Mouse (Mus musculus) right cerebral cortex, postnatal 25 days (tissue): ENCODE data around the gene Mtnr1a.
"Not testable (repeated sequence)": the region's sequence is repeated elsewhere in the genome, so short reads cannot be mapped to it uniquely, and the experiment has no call there.

Source experiments
- DNase-seq: peaks from one replicate; pipeline ENCODE4 v3.0.0; 2022

The Mtnr1a gene

GRCm38 (mm10) chr8:45068759-45069386, at the start of gene Mtnr1a:
Gene Mtnr1a, plus strand, starts transcription at chr8:45069137.
- peak; percentile 83 for DNase-seq

DNA sequence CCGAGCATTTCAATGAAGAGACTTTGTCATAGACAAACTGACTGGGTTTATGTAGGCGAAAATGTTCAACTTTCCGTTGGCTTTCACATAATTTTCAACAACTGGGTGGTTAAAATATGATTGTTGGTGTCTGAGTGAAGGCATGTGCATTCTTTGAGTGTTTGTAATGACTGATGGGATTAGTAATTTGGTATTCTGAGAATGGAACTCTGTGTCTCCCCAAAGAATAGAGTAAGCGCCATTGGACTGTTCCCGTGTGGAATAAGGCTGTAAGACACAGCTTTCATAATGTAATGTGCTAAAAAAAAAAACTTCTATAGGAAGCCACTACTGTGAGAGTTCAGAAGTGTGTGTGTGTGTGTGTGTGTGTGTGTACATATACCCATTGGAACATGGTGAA, 49.7 kb upstream of the Mtnr1a start:
- DNase-seq: no peak

- no peak for DNase-seq
Observed at GRCm38 (mm10) chr8:45021171-45021570, 47.8 kb upstream of the Mtnr1a start.

DNA sequence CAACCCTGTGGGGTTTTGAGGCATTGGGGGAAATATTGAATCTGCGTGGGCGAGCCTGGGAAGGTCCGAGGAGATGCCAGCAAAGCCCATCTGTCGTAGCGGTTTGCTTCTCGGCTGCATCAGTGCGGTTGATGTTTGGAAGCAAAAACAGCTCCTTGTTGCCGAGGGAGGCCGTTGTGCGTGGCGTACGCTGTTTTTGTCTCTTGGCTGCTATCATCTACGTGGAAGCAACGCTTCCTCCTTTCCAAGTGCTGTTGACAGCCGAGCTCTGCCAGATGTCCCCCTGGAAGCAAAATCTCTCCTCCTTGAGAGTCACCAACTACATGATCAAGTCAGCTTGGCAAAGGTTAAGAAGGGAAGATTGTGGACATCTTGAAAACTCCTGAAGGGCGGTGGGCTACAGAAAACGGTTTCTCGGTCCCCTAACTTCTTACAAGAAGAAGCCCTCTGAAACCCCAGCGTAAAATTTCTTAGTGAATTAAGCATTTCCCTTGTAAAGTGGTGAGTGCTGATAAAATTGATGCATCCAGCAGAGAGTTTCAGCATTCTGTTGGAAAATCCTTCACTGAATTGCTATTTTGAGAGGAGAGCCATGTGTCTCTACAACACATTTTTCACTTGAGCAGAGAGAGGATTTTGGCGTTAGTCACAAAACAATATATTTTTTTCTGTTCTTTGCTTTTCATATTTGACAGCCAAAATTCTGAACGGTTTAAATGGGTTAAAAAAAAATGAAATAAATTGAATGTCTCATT, 46.8 kb upstream of the Mtnr1a start:
- peak; percentile 70 for DNase-seq

DNA sequence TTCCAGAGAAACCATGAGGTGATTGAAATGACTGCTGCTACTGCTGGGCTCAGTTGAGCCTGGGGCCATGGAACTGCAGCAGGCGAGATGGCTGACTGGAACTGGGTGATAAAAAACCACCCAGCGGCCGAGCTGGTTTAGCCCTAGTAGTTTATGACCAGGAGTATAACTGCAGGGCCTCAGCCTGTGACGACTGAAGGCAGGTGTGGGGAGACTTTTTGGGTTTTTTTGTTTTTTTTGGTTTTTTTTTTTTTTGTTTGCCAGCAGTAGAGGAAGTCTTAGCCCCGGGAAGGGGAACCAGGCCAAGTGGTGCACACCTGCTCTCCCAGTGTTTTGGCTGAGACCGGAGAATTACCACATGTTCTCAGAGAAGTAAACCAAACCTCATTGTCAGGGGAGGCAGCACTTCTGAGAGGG, 40.8 kb upstream of the Mtnr1a start:
- DNase-seq: no peak

GRCm38 (mm10) chr8:45038350-45038749, 30.6 kb upstream of the Mtnr1a start:
- DNase-seq: no peak

DNA sequence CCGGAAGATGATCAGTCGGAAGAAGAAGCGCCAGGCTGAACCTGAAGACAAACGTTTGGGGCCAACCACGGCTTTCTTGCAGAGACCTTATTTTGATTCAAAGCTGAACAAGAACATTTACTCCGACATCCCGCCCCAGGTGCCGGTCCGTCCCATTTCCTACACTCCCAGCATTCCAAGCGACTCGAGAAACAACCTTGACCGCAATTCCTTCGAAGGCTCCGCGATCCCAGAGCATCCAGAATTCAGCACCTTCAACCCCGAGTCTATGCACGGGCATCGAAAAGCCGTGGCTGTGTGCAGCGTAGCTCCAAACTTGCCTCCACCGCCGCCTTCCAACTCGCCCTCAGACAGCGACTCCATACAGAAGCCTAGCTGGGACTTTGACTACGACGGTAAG, 24.8 kb upstream of the Mtnr1a start:
- no peak for DNase-seq

GRCm38 (mm10) chr8:45050451-45050850, 18.5 kb upstream of the Mtnr1a start:
- DNase-seq: no peak

GRCm38 (mm10) chr8:45051236-45051635, 17.7 kb upstream of the Mtnr1a start:
- DNase-seq: no peak

- DNase-seq: no peak
Observed at GRCm38 (mm10) chr8:45052205-45052604, 16.7 kb upstream of the Mtnr1a start.

GRCm38 (mm10) chr8:45052618-45053017, 16.3 kb upstream of the Mtnr1a start:
- no peak for DNase-seq

DNA sequence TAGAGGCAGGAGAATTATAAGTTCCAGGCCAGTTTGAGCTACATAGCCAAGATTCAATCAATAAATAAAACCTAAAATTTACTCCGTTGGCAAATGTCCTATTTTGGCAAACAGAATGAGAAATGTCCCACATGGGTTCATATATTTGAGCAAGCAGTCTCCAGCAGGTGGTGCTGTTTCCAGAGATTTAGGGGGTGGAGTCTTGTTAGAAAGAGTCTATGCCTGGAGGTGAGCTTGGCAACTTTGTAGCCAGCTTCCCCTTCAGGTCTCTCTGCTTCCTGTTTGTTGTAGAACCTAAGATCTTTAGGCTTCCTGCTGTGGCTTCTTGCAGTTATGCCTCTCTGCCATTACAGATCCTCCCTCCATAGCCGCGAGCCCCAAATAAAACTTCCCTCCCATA, 13.4 kb upstream of the Mtnr1a start:
- no peak for DNase-seq

GRCm38 (mm10) chr8:45056810-45057209, 12.1 kb upstream of the Mtnr1a start:
- DNase-seq: no peak

DNA sequence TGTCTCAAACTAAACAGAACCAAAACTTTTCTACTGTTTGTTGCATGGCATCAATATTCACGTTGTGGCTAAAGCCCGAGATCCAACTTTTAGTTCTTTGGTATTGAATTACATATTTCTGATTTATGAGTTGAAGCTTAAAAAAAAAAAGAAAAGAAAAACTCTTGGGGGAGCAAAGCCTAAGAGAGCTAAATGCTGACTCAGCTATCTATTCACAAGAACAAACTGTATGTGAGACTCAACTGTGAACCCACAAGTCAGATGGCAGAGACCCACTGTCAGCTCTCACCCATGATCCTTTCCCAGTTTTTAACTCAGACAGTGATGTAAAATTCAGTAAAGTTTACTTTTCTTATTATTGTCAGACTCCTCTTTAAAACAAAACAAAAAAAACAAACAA, 8.9 kb upstream of the Mtnr1a start:
- DNase-seq: no peak

GRCm38 (mm10) chr8:45062311-45062710, 6.6 kb upstream of the Mtnr1a start:
- DNase-seq: no peak

GRCm38 (mm10) chr8:45062982-45063924, 5.7 kb upstream of the Mtnr1a start:
- no peak for DNase-seq

DNA sequence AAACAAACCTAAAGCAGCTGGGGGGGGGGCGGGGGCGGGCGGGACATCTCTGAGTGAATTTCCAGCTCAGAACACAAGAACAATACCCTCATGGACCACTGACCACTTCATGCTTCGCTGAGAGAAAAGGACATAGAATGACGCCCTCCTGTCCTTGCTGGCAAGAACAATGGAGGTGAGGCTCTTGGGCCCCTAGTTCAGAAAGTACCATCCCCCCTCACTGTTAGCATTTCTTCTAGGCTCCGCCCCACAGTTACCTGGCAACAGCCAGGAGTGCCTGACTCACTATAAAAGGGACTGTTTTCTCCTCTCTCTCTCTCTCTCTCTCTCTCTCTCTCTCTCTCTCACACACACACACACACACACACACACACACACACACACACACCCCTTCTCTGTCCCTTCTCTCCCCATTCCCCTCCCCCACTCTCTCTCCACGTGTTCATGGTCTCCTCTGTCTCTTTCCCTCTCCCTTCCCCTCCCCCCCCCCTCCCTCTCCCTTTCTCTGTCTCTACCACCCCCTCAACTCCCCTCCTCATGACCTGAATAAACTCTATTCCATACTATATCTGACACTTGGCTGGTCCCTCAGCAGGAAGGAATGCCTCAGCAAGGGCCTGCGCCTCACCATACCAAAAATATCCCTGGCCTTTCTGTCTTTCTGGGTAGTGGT, 4.6 kb upstream of the Mtnr1a start:
- no peak for DNase-seq

- not testable (repeated sequence) for DNase-seq
Observed at GRCm38 (mm10) chr8:45065391-45065790, 3.5 kb upstream of the Mtnr1a start.

DNA sequence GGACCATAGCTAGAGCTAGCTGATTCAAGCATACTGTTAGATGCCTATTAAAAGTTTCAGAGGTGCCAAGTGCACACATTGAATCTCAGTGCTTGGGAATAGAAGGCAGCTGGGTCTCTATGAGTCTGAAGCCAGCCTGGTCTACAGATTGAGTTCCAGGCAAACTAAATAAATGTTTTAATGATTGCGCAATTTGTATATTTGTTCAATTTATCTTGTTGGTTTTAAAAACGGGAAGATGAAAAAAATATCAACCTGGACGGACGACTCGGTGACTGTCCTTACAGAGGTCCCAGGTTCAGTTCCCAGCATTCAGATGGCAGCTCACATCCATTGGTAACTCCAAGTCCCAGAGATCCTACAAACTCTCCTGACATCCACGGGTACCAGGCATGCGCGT, 2.0 kb downstream of the Mtnr1a start:
- no peak for DNase-seq

GRCm38 (mm10) chr8:45080850-45081249, 11.9 kb downstream of the Mtnr1a start:
- DNase-seq: no peak

GRCm38 (mm10) chr8:45093599-45093998, 24.7 kb downstream of the Mtnr1a start:
- no peak for DNase-seq

- peak; percentile 52 for DNase-seq
Observed at GRCm38 (mm10) chr8:45109371-45110063, 40.6 kb downstream of the Mtnr1a start.
